Mouse (Mus musculus) left cerebral cortex, adult 8-10 months (tissue): ENCODE results near the gene Olfr631. TPM values are rescaled to one million over a fixed set of nuclear protein-coding genes. Genes with fewer than 3 reads are reported as not detected.
"Not testable (repeated sequence)": the region's sequence is repeated elsewhere in the genome, so short reads cannot be mapped to it uniquely, and the experiment has no call there.

Experiments used
- DNase-seq, 2 experiments: peaks; one replicate each; pipeline ENCODE4 v3.0.0; 2022; ENCODE audit warnings: low spot score in 2 of 2
- total RNA-seq, 4 experiments: library from RNA; stranded (reverse); gene quantifications; 2 replicates each; pipeline ENCODE4 v1.2.4; 2022

The Olfr631 gene
- not detected for total RNA-seq

DNA sequence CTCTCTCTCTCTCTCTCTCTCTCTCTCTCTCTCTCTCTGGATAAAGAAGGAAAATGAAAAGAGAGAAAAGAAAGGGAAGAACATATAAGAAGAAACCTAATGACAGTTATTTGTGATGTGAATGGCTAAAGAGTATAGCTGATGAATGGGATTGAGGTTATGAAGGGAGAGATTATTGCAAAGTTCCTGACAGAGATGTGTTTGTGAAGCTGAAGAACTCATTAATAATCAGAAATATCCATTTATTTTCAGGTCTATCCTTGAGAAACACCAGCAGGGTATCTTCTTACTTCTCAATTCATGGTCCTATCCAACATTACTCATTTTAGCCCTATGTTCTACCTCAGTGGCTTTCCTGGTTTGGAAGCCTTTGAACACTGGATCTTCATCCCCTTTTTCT, at the start of gene Olfr631:
Gene Olfr631, plus strand, starts transcription at position 301 of the 400 bp plus-strand sequence.
- no peak for DNase-seq

DNA sequence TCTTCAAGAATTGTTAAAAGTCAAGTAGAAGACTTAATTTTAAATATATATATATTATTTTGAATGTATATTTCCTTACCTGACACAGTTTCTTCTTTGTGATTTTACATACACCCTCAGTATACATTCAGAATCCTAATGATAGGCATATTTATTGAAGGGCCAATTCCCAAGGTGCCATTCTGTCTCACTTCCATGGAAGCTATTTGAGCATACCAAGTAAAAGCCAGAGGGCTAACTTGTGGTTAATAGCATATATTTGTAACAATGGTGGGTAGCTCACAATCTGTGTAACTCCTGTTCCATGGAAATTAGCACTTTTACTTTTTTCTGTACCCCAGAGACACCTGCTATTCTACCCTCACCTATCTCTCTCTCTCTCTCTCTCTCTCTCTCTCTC, 42.5 kb upstream of the Olfr631 start, which contains the start of gene Olfr66:
Gene Olfr66, minus strand, starts transcription at position 101 of the 400 bp plus-strand sequence.
- no peak for DNase-seq

DNA sequence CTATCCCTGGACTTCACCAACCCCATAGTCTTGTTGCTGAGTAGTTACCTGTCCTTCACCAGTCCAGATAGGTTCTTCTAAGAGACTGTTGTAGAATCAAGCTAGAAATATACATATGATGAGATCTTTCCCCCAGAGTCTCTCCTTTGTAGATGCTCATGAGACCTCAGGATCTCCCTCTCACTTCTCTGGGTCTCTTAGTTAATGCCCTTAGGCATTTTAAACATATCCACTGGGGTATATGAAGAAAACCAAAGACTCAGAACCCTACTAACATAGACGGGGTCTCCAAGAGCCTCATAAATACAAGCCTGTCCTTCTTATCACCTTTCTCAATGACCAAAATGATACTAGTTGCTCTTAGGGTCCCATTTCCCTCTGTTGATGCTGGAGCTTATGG, 34.2 kb upstream of the Olfr631 start, which contains the start of gene Olfr64:
Gene Olfr64, minus strand, starts transcription at position 101 of the 400 bp plus-strand sequence.
- DNase-seq, result no peak

DNA sequence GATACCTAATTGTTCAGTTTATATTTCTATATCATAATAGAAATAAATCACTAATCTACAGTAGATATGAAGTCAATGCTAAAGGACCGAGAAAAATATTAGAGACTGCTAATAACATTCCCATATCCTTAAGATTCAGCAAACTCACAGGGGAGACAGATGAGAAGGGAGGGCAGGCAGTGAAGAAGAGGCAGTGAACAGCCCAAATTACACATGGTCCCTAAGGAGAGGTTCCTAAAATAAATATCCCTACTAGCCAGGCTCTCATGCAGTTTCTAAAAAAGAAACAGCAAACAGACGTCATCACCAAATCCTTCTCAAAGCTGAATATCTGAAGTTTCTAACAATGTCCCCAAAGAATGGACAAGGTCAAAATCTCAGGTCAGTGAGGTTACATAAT, 25.4 kb upstream of the Olfr631 start, which contains the start of gene Olfr65:
Gene Olfr65, plus strand, starts transcription at position 301 of the 400 bp plus-strand sequence.
- no peak for DNase-seq

DNA sequence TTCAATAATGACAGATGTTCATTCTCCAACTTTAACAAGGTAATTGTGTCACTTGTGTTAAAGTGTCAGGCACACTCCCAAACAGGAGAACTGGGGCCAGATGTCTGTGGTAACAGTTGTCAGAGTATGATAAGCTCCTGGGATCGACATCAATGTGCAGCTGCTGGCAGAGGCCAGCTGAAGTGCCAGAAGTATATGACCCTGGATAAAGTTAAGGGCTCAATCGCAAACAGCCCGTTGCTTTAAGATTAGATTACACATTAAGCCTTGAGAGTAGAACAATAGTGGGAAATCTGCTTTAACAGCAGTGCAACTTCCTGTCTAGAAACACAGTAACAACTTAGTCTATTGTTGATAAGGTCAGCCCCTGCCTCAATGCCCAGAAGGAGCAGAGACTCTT, 18.6 kb upstream of the Olfr631 start:
- no peak for DNase-seq

DNA sequence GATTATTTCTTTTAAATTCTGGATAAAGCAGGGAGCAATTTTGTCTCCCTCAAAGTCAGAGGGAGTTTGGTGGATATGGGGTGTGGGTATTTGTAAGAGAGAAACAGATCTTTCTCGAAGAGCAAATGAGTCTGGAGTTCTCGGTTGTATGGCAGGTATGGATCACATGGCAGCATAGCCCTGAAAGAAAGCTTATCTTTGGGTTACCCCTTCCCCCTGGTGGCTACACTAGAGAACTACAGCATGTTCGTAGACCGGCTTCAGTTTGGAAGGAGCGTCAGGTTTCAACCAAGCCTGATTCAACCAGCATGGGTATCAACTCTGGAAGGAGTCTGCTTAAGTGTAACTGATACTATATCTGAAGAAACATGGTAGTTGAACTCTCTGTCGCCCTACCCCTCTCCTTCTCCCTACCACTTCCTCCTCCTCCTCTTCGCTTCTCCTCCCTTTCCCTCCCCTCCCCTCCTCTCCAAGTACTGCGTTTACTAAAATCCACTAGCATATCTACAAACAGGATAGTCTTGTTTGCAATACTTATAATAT, 15.6 kb upstream of the Olfr631 start:
- no peak for DNase-seq

DNA sequence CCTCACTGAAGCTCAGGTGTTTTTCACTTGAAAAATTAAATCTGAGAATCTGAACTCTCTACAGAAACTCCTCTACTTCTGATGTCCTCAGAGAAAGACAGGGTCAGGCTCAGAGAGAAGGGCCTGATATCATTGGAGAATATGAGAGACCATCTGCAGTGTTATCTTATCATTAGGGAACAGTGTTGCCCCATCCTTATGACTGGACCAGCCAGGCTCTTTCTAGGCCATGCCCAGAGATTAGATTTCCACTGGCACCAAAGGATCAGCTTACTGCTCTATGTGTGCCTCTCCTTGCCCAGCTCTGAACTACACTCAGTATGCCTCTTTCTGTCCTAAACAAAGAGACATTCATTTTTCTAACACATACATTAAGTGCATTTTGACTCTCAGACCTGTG, 13.3 kb upstream of the Olfr631 start:
- DNase-seq, result no peak

DNA sequence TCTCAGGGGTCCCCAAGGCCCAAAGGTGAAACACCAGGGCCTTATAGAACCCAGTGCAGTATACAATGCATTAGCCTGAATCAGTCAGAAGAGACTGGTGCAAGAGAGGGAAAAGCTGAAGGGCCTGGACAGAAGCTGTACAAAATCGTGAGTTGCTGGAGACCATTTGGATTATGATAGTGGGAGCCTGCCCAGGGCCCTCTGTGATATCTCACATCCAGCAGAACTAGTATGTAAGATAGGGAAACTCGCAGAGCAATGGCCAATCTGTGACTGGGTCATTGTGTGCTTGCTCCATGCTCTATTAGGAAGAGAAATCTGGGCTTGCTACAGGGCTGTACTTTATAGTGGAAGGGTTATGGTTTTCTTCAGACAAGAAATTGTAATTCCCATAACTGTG, 5.6 kb downstream of the Olfr631 start, which contains the start of gene Olfr632:
Gene Olfr632, plus strand, starts transcription at position 84 of the 400 bp plus-strand sequence.
- DNase-seq, result no peak

DNA sequence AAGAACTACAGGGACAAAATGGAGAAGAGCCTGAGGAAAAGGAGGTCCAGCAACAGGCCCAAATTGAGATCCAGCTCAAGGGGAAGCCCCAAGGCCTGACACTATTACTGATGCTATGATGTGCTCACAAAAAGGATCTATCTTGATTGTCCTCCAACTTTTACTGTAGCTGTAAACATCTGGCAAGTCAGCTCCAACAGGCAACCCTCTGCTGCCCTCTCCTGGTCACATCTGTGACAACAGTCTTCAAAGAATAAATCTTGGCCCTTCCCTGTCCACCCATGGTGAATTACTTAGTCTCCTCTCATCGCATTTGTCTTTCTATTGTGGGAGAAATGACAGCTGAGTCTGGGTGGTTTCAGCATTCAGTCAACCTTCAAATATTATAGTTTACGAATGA, 14.1 kb downstream of the Olfr631 start:
- no peak for DNase-seq

DNA sequence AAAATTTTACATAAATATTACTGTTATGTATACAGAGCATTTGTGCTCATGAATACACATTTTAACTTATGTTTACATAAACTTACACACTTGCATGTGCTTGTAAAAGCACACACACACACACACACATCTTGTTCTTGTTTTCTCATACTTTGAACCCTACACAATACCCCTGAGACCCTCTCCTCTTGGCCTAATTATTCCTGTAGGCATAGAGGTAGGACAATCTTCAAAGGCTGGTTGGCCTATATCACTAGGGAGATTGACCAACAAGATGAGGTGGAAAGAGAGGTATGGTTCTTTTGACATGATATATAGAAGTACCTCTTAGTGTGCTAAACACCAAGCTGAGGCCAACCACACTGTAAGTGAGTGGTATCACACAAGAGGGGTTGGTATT, 15.5 kb downstream of the Olfr631 start, which contains the start of gene Olfr633:
Gene Olfr633, plus strand, starts transcription at position 301 of the 400 bp plus-strand sequence.
- DNase-seq, result no peak

DNA sequence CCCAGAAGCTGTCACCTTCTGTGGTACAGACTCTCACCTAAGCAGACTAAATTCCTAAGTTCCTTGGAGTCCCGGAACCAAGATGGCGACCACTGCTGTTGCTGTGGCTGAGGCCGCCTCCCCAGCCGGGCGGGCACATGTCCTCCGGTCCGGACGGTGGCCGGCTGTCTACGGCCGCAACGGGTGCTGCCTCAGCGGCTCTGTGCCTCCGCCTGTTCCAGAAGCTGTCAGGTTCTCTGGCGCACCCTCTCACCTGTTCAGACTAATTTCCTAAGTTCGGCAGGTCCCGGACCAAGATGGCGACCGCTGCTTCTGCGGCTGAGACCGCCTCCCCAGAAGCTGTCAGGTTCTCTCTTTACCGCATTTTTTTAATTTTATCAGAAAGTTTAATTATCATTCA, 38.2 kb downstream of the Olfr631 start:
- not testable (repeated sequence) for DNase-seq

DNA sequence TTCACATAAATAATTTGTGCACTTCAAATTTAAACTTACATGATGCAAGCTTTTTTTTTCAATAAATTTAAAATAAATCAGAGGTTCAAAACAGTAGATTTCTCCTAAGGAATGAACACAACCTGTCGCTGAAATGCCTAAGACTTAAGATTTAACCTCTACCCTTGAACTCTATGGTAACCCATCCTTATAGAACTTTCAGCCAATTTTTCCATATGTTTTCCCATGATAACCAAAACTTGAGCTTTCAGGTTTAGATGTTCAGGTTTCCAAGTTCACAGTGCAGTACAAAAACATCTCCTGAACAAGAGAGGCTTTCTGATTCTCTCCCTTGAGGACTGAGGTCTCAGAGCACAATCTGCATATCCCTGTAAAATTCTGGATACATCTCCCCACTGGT, 42.2 kb downstream of the Olfr631 start, which contains the start of gene Olfr635:
Gene Olfr635, plus strand, starts transcription at position 301 of the 400 bp plus-strand sequence.
- no peak for DNase-seq

DNA sequence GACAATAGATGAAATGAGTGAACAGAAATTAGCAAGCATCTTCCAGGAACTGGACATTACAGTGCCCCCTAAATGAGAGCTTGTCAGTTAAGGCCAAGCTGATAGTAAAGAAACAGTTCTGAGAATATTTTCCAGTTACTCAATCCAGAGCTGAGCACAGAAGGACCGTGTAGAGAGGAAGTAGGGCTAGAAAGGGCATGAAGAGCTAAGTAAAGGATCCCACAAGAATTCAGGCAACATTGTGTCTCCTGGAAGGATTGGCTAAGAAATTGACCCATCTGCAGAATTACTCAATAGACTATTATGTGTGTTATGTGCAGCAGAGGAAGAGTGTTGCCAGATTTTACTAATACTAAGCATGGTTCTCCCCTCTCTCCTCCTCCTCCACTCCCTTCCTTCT, 43.2 kb downstream of the Olfr631 start:
- DNase-seq, result no peak

Other genes with a start within 250 kb of the Olfr631 start
- not detected for gene Olfr625-ps1, start 246.1 kb upstream of the Olfr631 start, total RNA-seq
- not detected for gene Olfr243, start 214.2 kb upstream of the Olfr631 start, total RNA-seq
- not detected for gene Olfr628, start 198.5 kb upstream of the Olfr631 start, total RNA-seq
- not detected for gene Olfr629, start 183.9 kb upstream of the Olfr631 start, total RNA-seq
- not detected for gene Olfr630, start 171.5 kb upstream of the Olfr631 start, total RNA-seq
- not detected for gene Olfr69, start 157.2 kb upstream of the Olfr631 start, total RNA-seq
- gene Olfr68, start 149.1 kb upstream of the Olfr631 start, total RNA-seq, result not detected
- not detected for gene Olfr67, start 137.0 kb upstream of the Olfr631 start, total RNA-seq
- 10 to 100 TPM; 16.8 to 31.9 (median 25.7) TPM for gene Hbb-bt, start 114.8 kb upstream of the Olfr631 start, total RNA-seq
- 100 to 1,000 TPM; 204 to 381 (median 262) TPM for gene Hbb-bs, start 100.7 kb upstream of the Olfr631 start, total RNA-seq
- not detected for gene Hbb-bh2, start 88.3 kb upstream of the Olfr631 start, total RNA-seq
- not detected for gene Hbb-bh1, start 85.7 kb upstream of the Olfr631 start, total RNA-seq
- gene Hbb-y, start 75.6 kb upstream of the Olfr631 start, total RNA-seq, result under 1 TPM in 1 of 4 experiments, not detected in 3; 0.57 TPM
- not detected for gene Olfr66, start 42.6 kb upstream of the Olfr631 start, total RNA-seq
- not detected for gene Olfr64, start 34.3 kb upstream of the Olfr631 start, total RNA-seq
- not detected for gene Olfr65, start 25.3 kb upstream of the Olfr631 start, total RNA-seq
- not detected for gene Olfr632, start 5.5 kb downstream of the Olfr631 start, total RNA-seq
- not detected for gene Olfr633, start 15.6 kb downstream of the Olfr631 start, total RNA-seq
- gene Olfr635, start 42.3 kb downstream of the Olfr631 start, total RNA-seq, result under 1 TPM in 3 of 4 experiments, not detected in 1; 0.05 to 0.08 (median 0.07) TPM
- not detected for gene Olfr638, start 69.9 kb downstream of the Olfr631 start, total RNA-seq
- under 1 TPM; 0.11 to 0.19 (median 0.14) TPM for gene Olfr639, start 88.5 kb downstream of the Olfr631 start, total RNA-seq
- gene Olfr640, start 96.7 kb downstream of the Olfr631 start, total RNA-seq, result not detected
- not detected for gene Olfr641, start 106.6 kb downstream of the Olfr631 start, total RNA-seq
- gene Olfr642, start 123.8 kb downstream of the Olfr631 start, total RNA-seq, result not detected
- gene 4930516K23Rik, start 132.6 kb downstream of the Olfr631 start, total RNA-seq, result not detected
- not detected for gene Olfr644, start 143.0 kb downstream of the Olfr631 start, total RNA-seq
- not detected for gene Olfr645, start 156.6 kb downstream of the Olfr631 start, total RNA-seq
- gene Olfr646, start 176.0 kb downstream of the Olfr631 start, total RNA-seq, result not detected
- not detected for gene Ubqln5, start 201.0 kb downstream of the Olfr631 start, total RNA-seq
- gene Olfr643, start 208.6 kb downstream of the Olfr631 start, total RNA-seq, result not detected
- gene Ubqln3, start 214.5 kb downstream of the Olfr631 start, total RNA-seq, result not detected
- not detected for gene Ubqlnl, start 221.7 kb downstream of the Olfr631 start, total RNA-seq
- not detected for gene Olfm5, start 236.0 kb downstream of the Olfr631 start, total RNA-seq